Mouse (Mus musculus) CH12F3 (cell line): Measurements from ENCODE around the gene Mboat2.

ENCODE experiments used
- in situ Hi-C: fragments of 300-500 bp; cut with MboI; formaldehyde crosslinking; loops from 2 replicates; pipeline ENCODE4 v1.14.3; 2020; ENCODE audit warnings: low sequenced_read_pairs

Mboat2 gene

DNA sequence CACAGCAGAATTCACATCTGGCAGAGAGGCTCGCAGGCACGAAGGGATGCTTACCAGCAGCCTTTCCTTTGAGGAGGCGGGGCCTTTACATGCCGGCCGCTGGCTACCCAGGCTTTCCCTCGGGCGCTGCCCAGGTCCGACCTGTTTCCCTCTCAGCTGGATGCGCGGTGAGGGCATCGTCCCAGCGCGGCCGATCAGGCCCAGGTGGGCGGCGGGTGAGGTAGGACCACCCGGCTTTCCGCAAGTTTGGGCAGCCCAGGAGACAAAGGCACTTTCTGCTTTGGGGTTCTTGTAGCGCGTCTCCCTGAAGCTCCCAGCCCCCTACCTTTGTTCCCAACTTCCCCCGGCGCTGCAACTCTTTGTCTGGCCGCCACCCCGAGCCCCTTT lies at the start of gene Mboat2:
TSS of gene Mboat2 (plus strand) at position 114 of the 387 bp plus-strand sequence.
- in situ Hi-C loops, result no loop called here

DNA sequence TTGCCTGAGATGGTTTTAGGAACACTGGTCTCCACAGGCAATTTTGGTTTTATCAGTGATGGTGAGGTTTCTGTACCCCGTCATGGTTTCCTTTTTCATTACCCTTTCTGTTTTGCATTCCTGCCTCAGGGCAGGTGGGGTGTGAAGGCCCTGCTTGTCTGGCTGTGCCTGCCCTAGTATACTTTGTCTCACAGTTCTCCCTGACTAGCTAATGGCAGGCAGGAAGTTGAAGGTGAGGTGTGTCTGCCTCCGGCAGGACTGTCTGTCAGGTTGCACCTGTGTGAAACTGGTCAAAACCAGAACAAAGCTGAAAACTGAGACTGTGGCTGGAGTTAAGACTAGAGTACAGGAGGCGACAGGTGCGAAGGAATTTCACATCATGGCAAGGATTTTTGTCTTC lies 46.9 kb upstream of the Mboat2 start:
- in situ Hi-C loops, result no loop called here

DNA sequence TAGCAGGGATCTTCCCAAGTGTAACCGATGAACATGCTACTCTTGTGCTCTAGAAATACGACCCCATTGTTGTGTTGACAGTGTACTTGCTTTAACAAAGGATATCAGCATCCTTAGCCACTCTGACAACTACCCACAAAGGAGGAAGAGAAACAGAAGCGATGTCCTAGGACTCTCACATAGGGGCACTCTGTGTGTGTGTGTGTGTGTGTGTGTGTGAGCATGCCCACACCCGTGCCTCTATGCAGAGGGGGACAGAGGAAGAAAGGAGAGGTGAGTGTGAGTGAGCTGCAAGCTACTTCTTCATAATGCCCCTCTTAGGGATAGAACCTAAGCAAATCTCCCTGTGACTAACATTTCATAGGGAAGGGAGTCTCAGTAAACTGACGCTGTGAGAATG lies 44.8 kb upstream of the Mboat2 start:
- in situ Hi-C loops, result no loop called here

DNA sequence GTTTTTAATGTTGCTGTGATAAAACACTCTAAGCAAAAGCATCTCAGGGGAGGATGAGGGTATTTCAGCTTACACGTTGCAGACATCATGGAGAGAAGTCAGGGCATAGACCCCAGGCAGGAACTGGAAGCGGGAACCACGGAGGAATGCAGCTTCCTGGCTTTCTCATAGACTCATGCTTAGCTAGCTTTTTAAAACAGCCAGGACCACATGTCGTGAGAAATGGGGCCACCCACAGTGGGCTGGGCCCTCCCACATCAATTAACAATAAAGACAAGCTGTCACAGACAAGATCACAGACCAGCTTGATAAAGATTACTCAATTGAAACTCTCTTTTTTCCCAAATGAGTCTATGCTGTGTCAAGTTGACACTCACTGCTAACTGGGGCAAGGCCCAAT lies 44.4 kb upstream of the Mboat2 start:
- in situ Hi-C loops, result no loop called here

DNA sequence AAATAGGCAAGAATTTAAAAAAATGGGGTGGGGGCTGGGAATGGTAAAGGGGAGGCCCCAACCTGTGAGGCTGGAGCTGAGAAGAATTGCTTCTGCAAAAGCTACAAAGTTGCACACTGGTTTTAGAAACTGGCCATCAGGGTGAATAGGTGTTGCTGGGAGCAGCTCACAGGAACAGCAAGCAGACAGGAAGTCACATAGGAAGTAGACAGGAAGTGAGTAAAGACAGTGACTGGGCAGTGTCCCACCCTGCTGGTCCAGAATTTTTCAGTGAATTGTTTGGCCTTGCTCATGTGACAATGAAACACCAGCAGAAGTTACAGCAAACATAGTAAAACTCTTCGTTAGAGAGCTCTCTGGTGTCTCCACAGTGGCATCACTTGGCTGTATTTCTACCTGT lies 41.0 kb upstream of the Mboat2 start:
- in situ Hi-C loops, result no loop called here

DNA sequence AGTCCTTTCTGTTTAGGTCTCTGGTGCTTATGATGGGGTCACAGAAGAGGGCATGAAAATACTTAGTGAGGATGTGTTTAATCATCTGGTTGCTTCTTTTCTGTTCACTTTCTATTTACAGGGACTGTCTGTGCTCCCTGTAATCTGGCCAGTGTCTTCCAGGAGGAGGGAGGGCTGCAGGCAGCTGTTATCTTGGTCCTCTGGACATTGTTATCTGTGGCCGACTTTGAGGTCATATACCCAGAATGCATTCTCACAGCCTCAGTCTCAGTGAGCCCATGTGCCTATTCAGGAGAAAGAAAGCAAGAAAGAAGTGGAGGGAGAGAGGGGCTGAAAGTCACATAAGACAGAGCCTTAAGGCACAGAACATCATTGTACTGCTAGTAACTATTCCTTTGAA lies 19.4 kb upstream of the Mboat2 start:
- in situ Hi-C loops, result no loop called here

DNA sequence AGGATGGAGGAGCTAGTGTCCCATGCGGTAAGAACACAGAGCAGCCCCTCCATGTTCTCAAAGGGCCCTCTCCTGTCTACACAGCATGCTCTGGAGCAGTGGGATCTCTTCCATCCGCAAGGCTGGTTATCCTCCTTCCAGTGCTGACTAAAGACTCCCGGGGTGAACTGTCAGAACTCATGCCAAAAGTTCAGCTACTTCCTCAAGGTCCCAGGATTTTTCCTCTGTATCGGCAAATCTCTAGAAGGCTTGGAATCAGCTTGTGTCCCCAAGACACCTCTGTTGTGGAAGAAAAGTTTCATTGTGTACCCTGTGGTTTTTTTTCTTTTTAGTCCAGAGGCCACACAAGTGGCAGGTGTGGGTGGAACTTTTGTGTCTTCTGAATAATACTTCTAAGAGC lies 18.8 kb upstream of the Mboat2 start:
- in situ Hi-C loops, result no loop called here

DNA sequence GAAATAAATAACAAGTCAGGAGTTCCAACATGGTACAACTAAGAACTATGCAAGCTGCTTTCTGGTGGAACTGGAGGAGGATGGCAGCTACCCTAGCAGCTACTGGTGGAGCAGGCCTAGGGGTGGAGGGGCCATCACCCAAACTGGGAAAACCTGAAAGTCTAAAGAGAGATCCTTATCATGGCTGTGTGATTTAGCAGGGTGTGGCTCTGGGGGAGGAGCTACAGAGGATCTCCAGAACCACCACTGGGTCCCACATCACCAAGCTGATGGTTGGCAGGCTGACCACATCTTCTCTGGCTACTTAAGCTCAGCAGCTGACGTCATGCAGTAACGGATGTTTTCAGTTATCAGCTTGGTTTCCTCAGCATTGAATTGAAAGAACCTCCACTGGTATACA lies 7.8 kb upstream of the Mboat2 start:
- in situ Hi-C loops, result no loop called here

DNA sequence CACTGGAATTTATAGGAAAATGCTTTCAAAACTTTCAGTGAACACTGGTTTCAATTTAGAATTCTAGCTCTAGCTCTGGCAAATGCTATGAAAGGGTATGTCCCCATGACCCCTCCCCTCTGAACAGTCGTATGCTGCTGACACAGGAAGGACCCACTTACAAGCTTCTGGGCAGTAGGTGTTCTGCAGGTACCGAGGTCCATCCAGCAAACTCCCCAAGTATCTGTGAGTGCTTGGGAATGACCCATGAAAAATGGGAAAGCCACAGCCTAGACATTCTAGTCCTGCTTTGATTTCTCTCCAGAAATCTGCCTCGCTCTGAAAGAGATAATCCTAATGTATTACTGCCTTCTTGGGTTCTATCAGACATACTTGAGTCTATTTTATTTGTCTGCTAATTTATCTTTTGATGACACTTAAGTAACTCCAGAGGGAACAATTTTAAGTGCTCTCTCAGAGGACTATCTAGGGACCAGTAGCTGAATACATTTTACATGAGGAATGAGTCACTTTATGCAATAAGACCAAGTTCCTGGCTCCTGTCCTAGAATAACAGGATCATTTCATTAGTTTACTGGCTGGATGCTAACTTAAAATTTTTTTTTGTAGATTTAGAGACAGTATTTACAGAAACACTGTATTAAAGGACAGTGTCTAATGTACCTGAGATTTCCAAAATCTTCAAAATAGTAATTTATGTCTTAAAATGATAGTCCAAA lies 6.9 kb upstream of the Mboat2 start:
- in situ Hi-C loops, result no loop called here

DNA sequence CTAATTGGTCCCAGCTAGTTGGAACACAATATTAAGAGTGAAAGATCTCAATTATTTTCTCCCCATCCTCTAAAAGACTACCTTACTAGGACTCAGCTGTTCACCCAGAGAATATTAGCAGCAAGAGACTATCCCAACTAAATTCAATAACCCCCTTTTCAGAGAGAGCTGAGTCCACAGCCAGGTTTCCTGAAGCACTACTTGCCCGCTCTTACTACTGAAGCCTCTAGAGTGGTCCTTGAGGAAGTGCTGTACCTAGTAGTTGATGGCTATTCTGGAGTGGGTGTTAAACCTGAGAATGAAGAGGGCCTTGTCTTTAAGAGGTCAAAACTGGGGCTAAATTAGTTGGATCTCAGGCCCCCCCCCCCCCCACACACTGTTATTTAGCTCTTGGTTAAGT lies 593 bp upstream of the Mboat2 start:
- in situ Hi-C loops, result no loop called here

DNA sequence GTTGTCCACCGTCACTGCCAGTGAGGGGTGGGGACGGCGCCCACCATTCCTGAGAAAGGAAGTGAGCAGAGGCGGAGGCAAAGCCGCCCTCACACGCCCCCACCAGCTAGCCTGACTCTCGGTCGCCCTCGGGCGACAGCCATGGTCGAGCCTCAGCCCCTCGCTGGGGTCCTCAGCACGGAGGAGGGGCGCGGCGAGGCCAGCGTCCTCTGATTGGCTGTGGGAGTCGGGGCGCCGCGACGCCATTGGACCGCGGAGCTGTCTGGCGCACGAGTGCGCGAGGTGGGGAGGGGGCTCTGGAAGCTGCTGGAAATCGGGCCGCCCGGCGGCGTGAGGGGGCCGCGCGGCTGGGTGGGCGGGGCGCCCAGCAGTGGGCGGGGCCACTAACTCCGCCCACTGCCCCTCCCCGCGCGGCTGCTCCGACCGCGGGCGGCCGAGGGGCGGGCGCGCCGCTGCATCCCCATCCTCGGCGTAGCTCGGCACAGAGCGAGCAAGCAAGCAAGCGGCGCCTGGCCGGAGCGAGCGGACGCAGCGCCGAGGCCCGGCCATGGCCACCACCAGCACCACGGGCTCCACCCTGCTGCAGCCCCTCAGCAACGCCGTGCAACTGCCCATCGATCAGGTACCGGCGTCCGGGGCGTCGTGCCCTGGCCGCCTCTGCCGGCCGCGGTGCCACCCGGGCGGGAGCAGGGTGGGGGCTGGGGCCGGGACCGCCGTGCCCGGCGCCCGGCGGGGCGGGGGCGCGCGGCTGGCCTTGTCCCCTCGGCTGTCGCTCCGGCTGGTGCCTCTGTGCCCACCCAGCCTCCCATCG lies 679 bp downstream of the Mboat2 start:
- in situ Hi-C loops, result no loop called here

DNA sequence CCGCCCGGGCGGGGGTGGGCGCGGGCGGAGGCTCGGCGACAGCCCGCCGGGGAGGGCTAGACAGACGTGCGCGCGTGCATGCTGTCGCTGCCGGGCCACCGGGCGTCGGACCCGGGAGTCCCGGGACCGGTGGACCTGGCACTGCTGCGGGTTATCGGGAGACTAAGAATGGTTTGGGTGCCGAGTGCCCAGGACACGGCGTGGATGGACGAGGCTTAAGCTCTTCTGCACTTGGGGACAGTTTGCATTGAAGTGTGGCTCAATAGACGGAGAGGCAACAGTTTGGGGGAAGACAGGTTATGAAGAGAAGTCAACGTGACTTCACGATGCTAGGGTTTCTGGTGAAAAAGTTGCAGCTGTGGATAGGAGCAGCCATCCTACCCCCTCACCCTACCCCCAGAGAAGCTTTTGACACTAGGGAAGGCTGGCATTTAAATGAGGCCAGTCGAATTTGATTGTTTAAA lies 1.3 kb downstream of the Mboat2 start:
- in situ Hi-C loops, result no loop called here

DNA sequence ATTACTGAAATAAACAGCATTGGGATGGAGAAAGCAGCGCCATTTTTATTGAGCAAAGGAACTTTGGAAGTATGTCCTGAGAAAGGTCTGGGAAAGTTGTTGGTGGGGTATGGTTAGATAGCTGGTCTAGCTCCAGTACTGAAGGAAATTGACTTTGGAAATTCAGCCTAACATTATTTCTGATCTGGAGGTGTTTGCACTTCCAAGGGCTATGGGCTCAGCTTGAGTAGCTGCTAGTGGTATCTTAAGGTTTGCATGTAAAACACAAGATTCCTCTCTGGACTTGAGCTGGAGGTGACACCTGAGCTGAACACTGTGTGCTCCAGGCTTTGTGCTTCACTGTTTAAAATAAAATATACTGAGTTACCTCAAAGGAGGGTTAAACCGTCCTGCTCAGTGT lies 1.8 kb downstream of the Mboat2 start:
- in situ Hi-C loops, result no loop called here

DNA sequence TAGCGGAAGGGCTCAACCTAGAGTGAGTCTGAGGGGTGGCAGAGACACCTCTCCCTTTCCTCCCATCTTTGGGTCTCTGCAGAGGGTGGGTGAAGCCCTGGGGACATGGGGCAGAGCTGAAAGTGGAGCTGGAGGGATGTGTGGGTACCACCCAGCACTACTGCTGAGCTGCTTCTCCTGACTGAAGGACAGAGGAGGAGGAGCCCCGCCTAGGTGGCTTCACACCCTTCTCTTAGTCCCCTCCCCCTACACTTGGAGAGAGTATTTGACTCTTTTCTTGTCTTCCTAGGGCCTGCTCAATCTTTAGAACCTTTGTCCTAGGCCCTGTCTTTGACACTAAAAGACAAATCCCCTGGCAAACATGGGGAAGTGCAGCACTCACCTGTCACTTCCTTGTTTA lies 7.3 kb downstream of the Mboat2 start:
- in situ Hi-C loops, result no loop called here

DNA sequence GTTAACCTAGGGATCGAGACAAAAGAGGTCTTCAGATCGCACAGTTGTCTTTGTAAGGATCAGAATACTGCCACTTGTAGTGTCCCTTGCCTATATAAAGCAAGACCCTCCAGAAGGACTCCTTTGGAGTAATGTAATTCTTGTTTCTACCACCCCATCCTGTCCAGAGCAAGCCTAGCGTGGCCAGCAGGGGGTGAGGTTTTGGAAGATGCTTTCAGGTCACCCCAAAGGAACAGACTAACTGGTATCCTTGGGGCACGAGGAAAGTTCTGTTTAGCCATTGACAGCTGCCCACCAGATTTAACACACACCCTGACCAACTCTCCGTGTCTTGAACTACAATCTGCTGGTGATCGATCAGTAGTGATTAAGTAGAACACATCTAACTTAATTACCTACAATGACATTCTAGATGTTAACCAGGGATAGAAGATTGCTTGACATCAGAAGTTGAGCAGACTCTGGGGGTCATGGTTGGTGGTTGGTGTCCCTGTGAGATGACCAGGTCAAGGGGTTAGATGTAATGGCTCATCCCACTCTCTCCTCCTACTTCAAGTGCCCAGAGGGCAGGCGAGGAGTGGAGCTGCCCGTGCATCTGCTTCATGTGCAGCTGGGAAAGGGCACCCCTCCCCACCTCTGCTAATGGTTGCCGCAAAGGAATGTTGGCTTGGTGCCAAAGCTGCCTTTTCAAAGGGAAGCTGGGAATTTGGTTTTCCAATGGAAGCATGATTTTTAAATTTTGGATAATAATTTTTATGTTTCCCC lies 10.6 kb downstream of the Mboat2 start:
- in situ Hi-C loops, result no loop called here

DNA sequence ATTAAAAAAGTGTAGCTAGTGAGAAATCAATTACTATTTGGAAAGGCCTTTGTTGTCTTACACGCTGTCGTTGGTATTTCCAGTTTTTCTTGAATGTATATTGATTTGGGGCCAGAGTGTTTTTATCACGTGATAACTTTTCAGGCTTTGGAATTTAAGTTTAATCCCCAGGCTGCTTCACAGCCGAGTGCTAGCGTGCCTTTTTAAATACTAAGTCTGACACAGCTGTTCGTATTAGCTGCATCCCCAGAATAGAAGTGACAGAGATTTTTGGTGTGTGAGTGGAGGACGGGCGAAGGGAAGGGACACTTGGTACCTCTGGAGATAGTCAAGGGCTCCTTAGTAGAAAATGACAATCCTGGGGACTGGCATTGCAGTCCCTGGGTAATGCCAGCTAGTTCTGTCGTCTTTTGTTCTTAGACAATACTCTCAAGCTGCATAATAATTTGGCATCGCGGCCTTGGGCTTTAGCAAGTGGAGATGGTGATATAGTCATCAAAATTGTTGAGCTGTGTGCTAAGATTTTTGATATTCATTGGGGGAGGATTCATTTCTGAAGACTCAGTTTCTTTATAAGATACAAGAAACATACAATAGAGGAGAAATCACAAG lies 11.7 kb downstream of the Mboat2 start:
- in situ Hi-C loops, result no loop called here

DNA sequence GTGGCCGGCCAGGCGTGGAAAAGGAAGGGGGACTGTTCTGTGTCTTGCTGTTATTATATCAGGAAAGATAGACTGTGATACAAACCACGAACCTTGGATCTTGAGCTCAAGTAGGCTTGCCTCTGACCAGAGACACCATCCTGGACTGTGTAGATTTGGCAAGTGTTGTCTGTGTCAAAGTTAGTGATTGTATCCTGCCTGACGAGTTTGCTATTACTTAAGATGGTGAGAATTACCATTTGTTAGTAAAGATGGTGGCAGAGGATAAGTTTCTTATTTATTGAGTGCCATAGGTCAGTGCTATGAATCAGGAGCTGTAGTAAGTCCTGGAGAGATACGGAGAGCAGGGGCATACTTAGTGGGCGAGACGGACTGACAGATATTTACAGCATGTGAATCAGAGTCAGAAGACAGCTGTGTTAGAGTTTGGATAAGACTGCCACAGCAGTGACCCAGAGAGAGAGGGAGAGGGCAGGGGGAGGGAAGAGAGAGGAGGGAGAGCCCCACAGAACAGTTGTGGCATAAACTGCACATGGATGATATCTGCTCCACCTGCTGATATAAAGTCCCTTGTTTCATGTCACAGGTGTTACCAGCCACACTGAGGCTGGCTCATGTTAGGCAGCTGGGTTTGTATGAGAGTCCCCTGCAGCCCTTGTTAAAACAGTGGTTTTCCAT lies 12.9 kb downstream of the Mboat2 start:
- in situ Hi-C loops, result no loop called here

DNA sequence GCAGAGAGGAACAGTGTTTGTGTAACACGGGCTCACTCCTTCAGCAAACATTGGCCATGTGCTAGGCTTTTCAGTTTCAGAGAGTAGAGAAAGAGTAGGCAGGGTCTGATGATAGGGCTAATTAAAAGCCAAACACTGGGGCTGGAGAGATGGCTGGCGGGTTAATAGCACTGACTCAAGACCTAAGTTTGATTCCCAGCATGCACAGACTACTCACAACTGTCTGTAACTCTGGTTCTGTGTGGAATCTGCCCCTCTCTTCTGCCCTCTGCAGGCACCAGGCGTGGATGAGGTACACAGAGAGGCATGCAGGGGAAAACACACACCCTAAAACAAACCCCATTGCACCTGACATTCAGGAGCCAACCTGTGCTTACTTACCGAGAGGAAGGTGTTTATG lies 14.7 kb downstream of the Mboat2 start:
- in situ Hi-C loops, result no loop called here

DNA sequence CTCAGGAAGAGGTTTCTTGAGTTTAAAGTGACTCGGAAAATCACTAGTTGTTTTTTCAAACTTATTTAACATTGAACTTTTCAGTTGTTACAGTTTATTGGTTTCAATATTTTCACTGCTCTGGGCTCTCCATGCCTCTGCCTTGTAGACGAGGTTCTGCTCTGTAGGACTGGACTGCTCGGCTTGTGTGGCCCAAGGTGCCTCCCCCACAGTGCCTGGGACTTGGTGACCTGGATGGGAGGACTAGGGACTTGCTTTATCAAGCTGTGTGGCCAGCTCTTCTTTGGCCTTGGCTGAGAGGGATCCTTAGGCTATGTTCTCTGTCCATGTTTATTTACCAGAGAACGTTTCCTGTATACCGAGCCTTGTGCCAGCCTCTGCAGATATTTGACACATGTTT lies 17.4 kb downstream of the Mboat2 start:
- in situ Hi-C loops, result no loop called here

DNA sequence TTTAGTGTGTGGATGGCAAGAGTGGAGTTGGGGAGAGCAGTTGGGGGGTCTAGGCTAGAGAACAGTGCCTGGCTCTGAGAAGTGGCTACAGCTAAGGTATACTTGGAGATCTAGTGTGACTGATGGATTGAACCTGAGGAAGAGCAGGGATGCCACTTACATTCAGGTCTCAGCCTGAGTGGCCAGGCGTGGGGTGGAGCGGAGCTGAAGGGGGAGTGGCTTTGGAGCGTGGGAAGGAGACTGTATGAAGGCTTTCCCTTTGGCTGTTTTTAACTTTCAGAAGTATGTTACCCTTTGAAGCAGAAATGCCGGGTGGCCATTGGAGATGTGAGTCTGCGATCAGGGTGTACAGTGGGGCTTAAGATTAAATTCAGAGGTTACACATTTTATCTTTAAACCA lies 26.7 kb downstream of the Mboat2 start:
- in situ Hi-C loops, result no loop called here

DNA sequence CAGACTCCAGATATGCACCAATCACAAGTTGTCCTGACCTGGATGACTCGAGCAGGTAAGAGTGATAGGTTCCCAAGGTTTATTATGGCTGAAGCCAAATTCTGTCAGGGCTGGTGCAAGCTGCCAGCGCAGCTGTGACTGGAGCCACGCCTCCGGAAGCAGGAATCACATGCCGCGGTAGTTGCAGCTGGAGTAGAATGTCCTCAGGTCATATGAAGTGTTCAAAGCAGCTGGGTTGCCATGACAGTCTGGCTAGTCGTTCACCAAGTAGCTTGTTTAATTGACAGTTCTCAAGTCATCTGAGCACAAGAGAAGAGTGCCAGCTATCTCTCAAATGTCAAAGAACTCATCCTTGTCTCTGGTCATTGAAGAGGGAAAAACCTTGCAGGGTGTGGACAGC lies 28.7 kb downstream of the Mboat2 start:
- in situ Hi-C loops, result no loop called here
